Mouse (Mus musculus) midbrain, embryonic 15.5 days (tissue): ENCODE results near the gene Syt12. TPM values are rescaled to one million over a fixed set of nuclear protein-coding genes. Genes with fewer than 3 reads are reported as not detected.

Experiments used
- ATAC-seq: fragments of 200-750 bp; cut with Nextera tagmentation; replicated peaks from 2 replicates; pipeline ENCODE4 v1.8.0; 2017; ENCODE audit warnings: moderate TSS enrichment
- H3K27ac ChIP-seq: fragments of 300-500 bp; sonication (generic); 2 replicates; pipeline ENCODE4 v1.5.1; 2015; ENCODE audit warnings: mild to moderate bottlenecking, inconsistent platforms
- H3K27me3 ChIP-seq: fragments of 300-500 bp; sonication (generic); replicated peaks from 2 replicates; pipeline ENCODE4 v1.6.1; 2015; ENCODE audit warnings: inconsistent platforms
- H3K36me3 ChIP-seq: fragments of 300-500 bp; sonication (generic); replicated peaks from 2 replicates; pipeline ENCODE4 v1.6.1; 2015; ENCODE audit warnings: inconsistent platforms
- H3K4me1 ChIP-seq: fragments of 300-500 bp; sonication (generic); 2 replicates; pipeline ENCODE4 v1.6.1; 2015; ENCODE audit warnings: inconsistent platforms
- H3K4me2 ChIP-seq: fragments of 300-500 bp; sonication (generic); 2 replicates; pipeline ENCODE4 v1.6.1; 2015; ENCODE audit warnings: inconsistent platforms, mild to moderate bottlenecking, moderate library complexity
- H3K4me3 ChIP-seq: fragments of 300-500 bp; sonication (generic); 2 replicates; pipeline ENCODE4 v1.5.1; 2015; ENCODE audit warnings: mild to moderate bottlenecking, inconsistent platforms
- H3K9ac ChIP-seq: fragments of 300-500 bp; sonication (generic); 2 replicates; pipeline ENCODE4 v1.6.1; 2015; ENCODE audit warnings: mild to moderate bottlenecking, inconsistent platforms
- H3K9me3 ChIP-seq: fragments of 300-500 bp; sonication (generic); 2 replicates; pipeline ENCODE4 v1.6.1; 2016; ENCODE audit warnings: inconsistent platforms
- WGBS: fragments of 180-500 bp; shearing (Covaris S2); methylation state at CpG from one replicate; pipeline ENCODE4 v1.1.7; 2015; ENCODE audit warnings: mixed read lengths; 5-methylcytosine and 5-hydroxymethylcytosine counted together
- polyA plus RNA-seq: library from polyadenylated mRNA; unstranded; fragments of >200 nt; fragmentation: Nextera tagmentation; extraction: Ambion mirVana; gene quantifications from 2 replicates; pipeline ENCODE4 v1.2.1, GENCODE M21; 2015

The Syt12 gene
- polyA plus RNA-seq, 1 experiment from 2014 or later, result 3.6 TPM

DNA sequence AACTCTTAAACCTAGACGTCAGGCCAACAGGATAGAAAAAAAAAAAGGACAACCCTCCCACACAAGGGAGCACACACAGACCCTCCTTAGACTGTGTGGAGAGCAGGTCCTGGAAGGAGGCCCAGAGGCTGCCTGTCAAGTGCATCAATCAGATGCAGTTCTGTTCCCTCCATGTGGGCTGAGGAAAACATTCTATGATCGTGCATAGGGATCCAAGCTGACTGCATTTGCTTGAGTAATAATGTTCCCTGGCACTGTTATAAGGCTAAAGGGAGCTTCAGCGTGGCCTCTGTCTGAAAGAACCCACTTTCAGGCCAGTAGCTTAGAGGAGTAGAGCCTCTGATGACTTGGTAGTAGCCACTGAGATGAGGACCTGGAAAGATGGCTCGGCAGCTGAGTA, 24.7 kb downstream of the Syt12 start:
- ATAC-seq, result no peak
- H3K9ac ChIP-seq, result no peak overlapping the region
- no peak overlapping the region for H3K27ac ChIP-seq
- no peaks in the 10 kb centered on the region for H3K4me1 ChIP-seq
- H3K27me3 ChIP-seq, result no peaks in the 10 kb centered on the region
- 39% methylated on average over 4 of the region's 4 CpGs for WGBS
- H3K4me3 ChIP-seq, result no peak overlapping the region
- H3K4me2 ChIP-seq, result no peak overlapping the region
- no peaks in the 10 kb centered on the region for H3K9me3 ChIP-seq
- no peaks in the 10 kb centered on the region for H3K36me3 ChIP-seq

DNA sequence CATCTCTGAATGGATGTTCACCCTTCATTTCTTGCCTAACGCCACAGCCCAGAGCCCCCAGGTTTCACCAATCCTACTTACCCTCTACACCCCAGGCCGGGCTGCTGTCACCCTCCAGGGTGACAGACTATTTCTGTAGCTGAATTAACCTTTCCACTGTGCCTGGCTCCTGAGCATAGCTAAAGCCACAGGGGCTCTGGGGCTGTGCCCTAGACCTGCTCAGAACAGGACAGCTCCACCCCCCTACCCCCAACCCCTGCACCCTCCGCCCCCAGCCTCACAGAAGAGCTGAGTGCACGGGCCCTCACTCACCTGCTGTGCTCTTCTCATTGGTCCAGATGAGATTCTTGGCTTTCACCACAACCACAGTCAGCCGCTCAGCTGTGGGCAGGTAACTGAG, 25.3 kb downstream of the Syt12 start:
- H3K4me3 ChIP-seq, result no peak overlapping the region
- H3K9me3 ChIP-seq, result no peaks in the 10 kb centered on the region
- H3K27ac ChIP-seq, result no peak overlapping the region
- ATAC-seq, result no peak
- H3K36me3 ChIP-seq, result no peaks in the 10 kb centered on the region
- H3K9ac ChIP-seq, result no peak overlapping the region
- no peaks in the 10 kb centered on the region for H3K4me1 ChIP-seq
- H3K4me2 ChIP-seq, result no peak overlapping the region
- H3K27me3 ChIP-seq, result no peaks in the 10 kb centered on the region
- WGBS, result 22% methylated on average over 5 of the region's 5 CpGs

GRCm38 (mm10) chr19:4451098-4451497, 26.1 kb downstream of the Syt12 start:
- H3K4me1 ChIP-seq, result no peaks in the 10 kb centered on the region
- H3K27ac ChIP-seq, result no peak overlapping the region
- ATAC-seq, result no peak
- H3K36me3 ChIP-seq, result no peaks in the 10 kb centered on the region
- no peaks in the 10 kb centered on the region for H3K27me3 ChIP-seq
- H3K9me3 ChIP-seq, result no peaks in the 10 kb centered on the region
- 66% methylated on average over 8 of the region's 8 CpGs for WGBS
- H3K4me3 ChIP-seq, result no peak overlapping the region
- no peak overlapping the region for H3K4me2 ChIP-seq
- no peak overlapping the region for H3K9ac ChIP-seq

- ATAC-seq, result no peak
- H3K4me1 ChIP-seq, result no peaks in the 10 kb centered on the region
- no peaks in the 10 kb centered on the region for H3K36me3 ChIP-seq
- H3K9ac ChIP-seq, result no peak overlapping the region
- no peak overlapping the region for H3K4me3 ChIP-seq
- H3K9me3 ChIP-seq, result no peaks in the 10 kb centered on the region
- H3K27ac ChIP-seq, result no peak overlapping the region
- WGBS, result 68% methylated on average over 5 of the region's 5 CpGs
- no peak overlapping the region for H3K4me2 ChIP-seq
- no peaks in the 10 kb centered on the region for H3K27me3 ChIP-seq
Measured at GRCm38 (mm10) chr19:4450666-4451065, 26.6 kb downstream of the Syt12 start.

DNA sequence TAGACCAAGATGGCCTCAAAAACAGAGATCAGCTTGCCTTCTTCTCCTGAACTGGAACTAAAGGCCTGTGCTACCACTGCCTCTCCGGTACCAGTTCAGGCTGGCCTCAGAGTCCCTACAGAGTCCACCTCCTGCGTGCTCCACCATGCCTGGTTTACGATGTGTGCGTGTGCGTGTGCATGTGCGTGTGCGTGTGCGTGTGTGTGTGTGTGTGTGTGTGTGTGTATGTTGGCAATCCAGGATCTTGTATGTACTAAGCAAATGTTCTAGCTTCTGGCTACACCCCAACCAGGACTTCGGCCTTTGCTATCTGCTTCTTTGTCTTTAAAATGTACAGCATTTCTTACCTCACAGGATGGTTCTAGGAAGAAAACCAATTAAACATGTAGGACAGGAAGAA, 28.0 kb downstream of the Syt12 start:
- no peak overlapping the region for H3K4me3 ChIP-seq
- H3K27me3 ChIP-seq, result no peaks in the 10 kb centered on the region
- H3K9ac ChIP-seq, result no peak overlapping the region
- no peak overlapping the region for H3K4me2 ChIP-seq
- 94% methylated on average over 9 of the region's 9 CpGs for WGBS
- H3K4me1 ChIP-seq, result no peaks in the 10 kb centered on the region
- H3K36me3 ChIP-seq, result no peaks in the 10 kb centered on the region
- H3K27ac ChIP-seq, result no peak overlapping the region
- ATAC-seq, result no peak
- no peaks in the 10 kb centered on the region for H3K9me3 ChIP-seq

DNA sequence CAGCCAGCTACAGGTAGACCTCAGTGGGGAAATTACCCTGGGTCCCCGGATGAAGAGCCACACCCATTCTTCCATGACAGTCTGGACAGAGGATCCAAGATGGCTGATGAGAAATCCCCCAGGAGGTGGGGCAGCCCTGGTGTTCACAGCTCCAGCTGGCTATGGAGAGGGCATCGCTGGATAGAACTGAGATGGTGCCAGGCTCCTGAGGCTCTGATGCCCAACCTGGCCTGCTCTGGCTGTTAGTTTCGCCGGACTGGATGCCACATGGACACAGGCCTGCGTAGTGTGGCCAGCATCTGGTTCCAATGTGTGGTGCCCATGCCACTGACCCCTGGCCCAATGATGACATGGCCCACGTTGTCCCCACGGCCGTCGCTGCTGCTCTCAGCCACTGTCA, 29.8 kb downstream of the Syt12 start:
- no peaks in the 10 kb centered on the region for H3K4me1 ChIP-seq
- H3K27ac ChIP-seq, result no peak overlapping the region
- no peaks in the 10 kb centered on the region for H3K9me3 ChIP-seq
- no peaks in the 10 kb centered on the region for H3K27me3 ChIP-seq
- H3K4me2 ChIP-seq, result no peak overlapping the region
- no peak overlapping the region for H3K9ac ChIP-seq
- H3K36me3 ChIP-seq, result no peaks in the 10 kb centered on the region
- no peak overlapping the region for H3K4me3 ChIP-seq
- no peak for ATAC-seq
- 89% methylated on average over 9 of the region's 9 CpGs for WGBS

- H3K9me3 ChIP-seq, result no peaks in the 10 kb centered on the region
- no peak overlapping the region for H3K9ac ChIP-seq
- ATAC-seq, result no peak
- 86% methylated on average over 8 of the region's 8 CpGs for WGBS
- H3K4me1 ChIP-seq, result no peaks in the 10 kb centered on the region
- no peak overlapping the region for H3K4me3 ChIP-seq
- H3K27ac ChIP-seq, result no peak overlapping the region
- H3K36me3 ChIP-seq, result no peaks in the 10 kb centered on the region
- no peaks in the 10 kb centered on the region for H3K27me3 ChIP-seq
- no peak overlapping the region for H3K4me2 ChIP-seq
Measured at GRCm38 (mm10) chr19:4446661-4447420, 30.4 kb downstream of the Syt12 start.

DNA sequence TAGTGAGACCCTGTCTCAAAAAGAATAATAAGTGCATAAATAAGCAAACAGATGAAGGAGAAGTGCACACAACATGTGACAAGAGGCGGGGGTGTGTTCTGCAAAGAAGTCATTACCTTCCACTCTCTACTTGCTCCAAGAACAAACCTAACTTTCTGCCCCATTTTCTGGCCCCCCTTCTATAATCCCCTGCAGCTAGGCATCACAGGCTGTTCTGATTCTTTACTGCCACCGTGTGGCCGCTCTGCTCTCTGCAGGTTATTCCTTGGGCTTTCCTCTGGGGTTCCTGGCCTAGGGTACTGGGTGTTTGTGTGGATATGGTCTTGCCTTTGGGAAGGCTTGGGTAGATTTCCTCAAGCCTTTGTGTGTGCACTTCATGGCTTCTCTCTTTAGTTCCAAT, 34.8 kb downstream of the Syt12 start:
- Histone ChIP-seq H3K27me3 (peaks cover 28% of the 10 kb centered on the region), H3K9ac (no peak overlapping the region), H3K4me1 (peaks cover 10% of the 10 kb centered on the region), H3K4me2 (no peak overlapping the region), H3K4me3 (no peak overlapping the region), H3K36me3 (no peaks in the 10 kb centered on the region), H3K27ac (no peak overlapping the region), H3K9me3 (no peaks in the 10 kb centered on the region)
- ATAC-seq, result no peak
- 8% methylated on average over 3 of the region's 3 CpGs for WGBS

- H3K4me2 ChIP-seq, result no peak overlapping the region
- no peak overlapping the region for H3K4me3 ChIP-seq
- H3K36me3 ChIP-seq, result no peaks in the 10 kb centered on the region
- peaks cover 10% of the 10 kb centered on the region for H3K4me1 ChIP-seq
- ATAC-seq, result no peak
- no peak overlapping the region for H3K9ac ChIP-seq
- peaks cover 28% of the 10 kb centered on the region for H3K27me3 ChIP-seq
- WGBS, result 44% methylated on average over 10 of the region's 10 CpGs
- no peaks in the 10 kb centered on the region for H3K9me3 ChIP-seq
- H3K27ac ChIP-seq, result no peak overlapping the region
Measured at GRCm38 (mm10) chr19:4441621-4442161, 35.6 kb downstream of the Syt12 start.

DNA sequence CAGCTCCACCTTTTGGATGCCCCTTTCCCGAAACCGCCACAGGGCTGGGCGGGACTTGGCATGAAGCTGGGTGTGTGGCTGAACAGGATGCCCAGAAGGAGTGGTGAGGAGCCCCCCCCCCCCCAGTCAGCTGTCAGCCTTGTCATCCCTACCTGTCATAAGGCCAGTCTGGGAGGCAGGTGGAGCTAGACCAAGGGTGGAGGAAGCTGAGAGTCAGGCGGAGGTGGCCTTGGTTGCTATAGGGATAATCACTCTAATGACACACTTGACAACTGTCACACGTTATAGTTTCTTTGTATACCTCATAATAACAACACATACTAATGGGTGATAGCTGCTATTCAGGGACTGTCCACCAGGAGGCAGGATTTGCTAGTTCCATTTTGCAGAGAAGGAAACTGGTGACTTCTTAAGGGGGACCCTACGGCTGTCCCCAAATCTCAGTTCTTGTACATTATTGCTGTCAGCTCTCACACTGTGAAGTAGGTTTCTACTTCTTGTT, 36.1 kb downstream of the Syt12 start:
- ATAC-seq, result no peak
- Histone ChIP-seq H3K4me3 (no peak overlapping the region), H3K4me1 (peaks cover 10% of the 10 kb centered on the region), H3K9me3 (no peaks in the 10 kb centered on the region), H3K4me2 (no peak overlapping the region), H3K27ac (no peak overlapping the region), H3K9ac (no peak overlapping the region), H3K27me3 (peaks cover 28% of the 10 kb centered on the region), H3K36me3 (no peaks in the 10 kb centered on the region)
- 23% methylated on average over 6 of the region's 6 CpGs for WGBS

DNA sequence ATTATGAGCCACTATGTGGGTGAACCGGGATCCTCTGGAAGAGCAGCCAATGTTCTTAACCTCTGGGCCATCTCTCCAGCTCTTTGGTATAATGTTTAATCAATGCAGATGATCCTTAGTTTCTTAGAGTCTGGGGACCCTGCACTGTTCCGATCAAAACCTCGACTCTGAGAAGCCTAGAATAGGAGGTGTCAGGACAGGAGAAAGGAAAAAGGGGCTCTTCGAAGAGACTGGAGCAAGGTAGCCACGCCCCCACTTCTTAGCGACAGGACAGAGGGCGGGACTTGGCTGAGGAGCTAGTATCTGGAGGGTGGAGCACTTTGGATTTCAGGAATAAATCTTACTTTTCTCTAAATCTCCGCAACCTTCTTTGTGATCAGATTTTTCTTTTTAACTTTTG, 37.0 kb downstream of the Syt12 start:
- H3K27ac ChIP-seq, result no peak overlapping the region
- no peak overlapping the region for H3K9ac ChIP-seq
- no peak overlapping the region for H3K4me2 ChIP-seq
- H3K27me3 ChIP-seq, result peaks cover 28% of the 10 kb centered on the region
- H3K9me3 ChIP-seq, result no peaks in the 10 kb centered on the region
- 10% methylated on average over 8 of the region's 8 CpGs for WGBS
- no peak for ATAC-seq
- no peaks in the 10 kb centered on the region for H3K36me3 ChIP-seq
- H3K4me1 ChIP-seq, result peaks cover 10% of the 10 kb centered on the region
- no peak overlapping the region for H3K4me3 ChIP-seq

GRCm38 (mm10) chr19:4439161-4439801, 38.0 kb downstream of the Syt12 start, which contains the start of gene Rhod:
TSS of gene Rhod (minus strand) at chr19:4439432.
- peaks cover 28% of the 10 kb centered on the region for H3K27me3 ChIP-seq
- H3K9me3 ChIP-seq, result no peaks in the 10 kb centered on the region
- no peaks in the 10 kb centered on the region for H3K36me3 ChIP-seq
- under 1% methylated on average over 50 of the region's 51 CpGs for WGBS
- H3K4me1 ChIP-seq, result peaks cover 10% of the 10 kb centered on the region
- peak within 1 kb of the TSS; percentile 97 for H3K4me2 ChIP-seq
- 0 out of 2 replicates have a peak, but pooled peaks have one; percentile 30 for ATAC-seq
- peak within 1 kb of the TSS; percentile 46 for H3K4me3 ChIP-seq
- no peak within 1 kb of the TSS for H3K27ac ChIP-seq
- H3K9ac ChIP-seq, result peak within 1 kb of the TSS; percentile 46
